Mouse (Mus musculus) kidney, embryonic 14.5 days (tissue): ENCODE results near the gene Gm49380. TPM values are rescaled to one million over a fixed set of nuclear protein-coding genes. Genes with fewer than 3 reads are reported as not detected.

Experiments
- ATAC-seq: fragments of 200-750 bp; cut with Nextera tagmentation; 2 replicates; pipeline ENCODE4 v1.8.0; 2017; ENCODE audit warnings: moderate number of reproducible peaks, mild to moderate bottlenecking, moderate TSS enrichment, moderate library complexity; ENCODE audit not compliant: low FRiP score, low TSS enrichment
- H3K27ac ChIP-seq: fragments of 300-500 bp; sonication (generic); 2 replicates; pipeline ENCODE4 v1.5.1; 2014; ENCODE audit warnings: low read depth, mild to moderate bottlenecking, low read length, moderate library complexity, mixed read lengths
- H3K27me3 ChIP-seq: fragments of 300-500 bp; sonication (generic); 2 replicates; pipeline ENCODE4 v1.6.1; 2014; ENCODE audit warnings: mild to moderate bottlenecking, low read length; ENCODE audit not compliant: control insufficient read depth, insufficient read depth
- H3K36me3 ChIP-seq: fragments of 300-500 bp; sonication (generic); 2 replicates; pipeline ENCODE4 v1.6.1; 2014; ENCODE audit warnings: low read length, mixed read lengths; ENCODE audit not compliant: control insufficient read depth, insufficient read depth
- H3K4me1 ChIP-seq: fragments of 300-500 bp; sonication (generic); 2 replicates; pipeline ENCODE4 v1.6.1; 2014; ENCODE audit warnings: low read length, mixed read lengths; ENCODE audit not compliant: control insufficient read depth, insufficient read depth
- H3K4me2 ChIP-seq: fragments of 300-500 bp; sonication (generic); replicated peaks from 2 replicates; pipeline ENCODE4 v1.6.1; 2014; ENCODE audit warnings: low read depth, mild to moderate bottlenecking, low read length
- H3K4me3 ChIP-seq: fragments of 300-500 bp; sonication (generic); 2 replicates; pipeline ENCODE4 v1.5.1; 2014; ENCODE audit warnings: mild to moderate bottlenecking, low read length
- H3K9ac ChIP-seq: fragments of 300-500 bp; sonication (generic); 2 replicates; pipeline ENCODE4 v1.6.1; 2014; ENCODE audit warnings: low read depth, mild to moderate bottlenecking, low read length, moderate library complexity
- H3K9me3 ChIP-seq: fragments of 300-500 bp; sonication (generic); 2 replicates; pipeline ENCODE4 v1.6.1; 2016; ENCODE audit warnings: low read length; ENCODE audit not compliant: control insufficient read depth
- WGBS: fragments of 180-500 bp; shearing (Covaris S2); extraction: QIAGEN DNeasy Blood & Tissue Kit; methylation state at CpG from one replicate; pipeline ENCODE4 v1.1.7; 2014; 5-methylcytosine and 5-hydroxymethylcytosine counted together
- polyA plus RNA-seq: library from polyadenylated mRNA; unstranded; fragments of >200 nt; fragmentation: Nextera tagmentation; extraction: Ambion mirVana; gene quantifications from 2 replicates; pipeline ENCODE4 v1.2.1, GENCODE M21; 2014

Gene Gm49380
- polyA plus RNA-seq, 1 experiment from 2014 or later: 0.14 TPM

- ATAC-seq: no peak
- H3K9me3 ChIP-seq: no peaks in the 10 kb centered on the region
- 10% methylated on average over 7 of the region's 7 CpGs for WGBS
- peaks cover 23% of the 10 kb centered on the region for H3K4me1 ChIP-seq
- no peaks in the 10 kb centered on the region for H3K27me3 ChIP-seq
- no peak overlapping the region for H3K9ac ChIP-seq
- no peaks in the 10 kb centered on the region for H3K36me3 ChIP-seq
- no peak overlapping the region for H3K4me2 ChIP-seq
- H3K27ac ChIP-seq: no peak overlapping the region
- H3K4me3 ChIP-seq: no peak overlapping the region
Measured at GRCm38 (mm10) chr9:44069252-44069651, 44.0 kb downstream of the Gm49380 start.

GRCm38 (mm10) chr9:44067960-44068330 lies 45.4 kb downstream of the Gm49380 start:
- H3K9ac ChIP-seq: no peak overlapping the region

GRCm38 (mm10) chr9:44067241-44067959 lies 45.9 kb downstream of the Gm49380 start:
- H3K4me1 ChIP-seq: peaks cover 23% of the 10 kb centered on the region
- 6% methylated on average over 15 of the region's 15 CpGs for WGBS
- H3K9ac ChIP-seq: peak overlapping the region; percentile 55
- H3K4me2 ChIP-seq: peak overlapping the region; percentile 81
- H3K4me3 ChIP-seq: peak overlapping the region; percentile 47
- no peak overlapping the region for H3K27ac ChIP-seq
- peak; percentile 17; the same call in 1 of the 2 replicates for ATAC-seq
- no peaks in the 10 kb centered on the region for H3K36me3 ChIP-seq
- no peaks in the 10 kb centered on the region for H3K9me3 ChIP-seq
- no peaks in the 10 kb centered on the region for H3K27me3 ChIP-seq

More at GRCm38 (mm10) chr9:44067960-44068330, 45.4 kb downstream of the Gm49380 start:
- Histone ChIP-seq H3K9me3 (no peaks in the 10 kb centered on the region), H3K4me2 (peak overlapping the region; percentile 81; the same call in 1 of the 2 replicates), H3K27ac (no peak overlapping the region), H3K4me1 (peaks cover 23% of the 10 kb centered on the region), H3K4me3 (no peak overlapping the region), H3K36me3 (no peaks in the 10 kb centered on the region), H3K27me3 (no peaks in the 10 kb centered on the region)
- 78% methylated on average over 6 of the region's 6 CpGs for WGBS
- no peak for ATAC-seq

- Histone ChIP-seq H3K4me1 (peaks cover 21% of the 10 kb centered on the region), H3K9ac (peak within 1 kb of the TSS; percentile 55), H3K27me3 (no peaks in the 10 kb centered on the region), H3K27ac (no peak within 1 kb of the TSS), H3K4me3 (peak within 1 kb of the TSS; percentile 47), H3K4me2 (peak within 1 kb of the TSS; percentile 81), H3K36me3 (no peaks in the 10 kb centered on the region), H3K9me3 (no peaks in the 10 kb centered on the region)
- WGBS: under 1% methylated on average over 36 of the region's 38 CpGs
- peak; percentile 97 for ATAC-seq
Measured at GRCm38 (mm10) chr9:44066785-44067225, 46.5 kb downstream of the Gm49380 start, which contains the start of gene Usp2. Gene Usp2, plus strand, starts transcription at chr9:44067021.

- H3K4me1 ChIP-seq: peaks cover 5% of the 10 kb centered on the region
- 36% methylated on average over 1 of the region's 1 CpGs for WGBS
- no peak overlapping the region for H3K4me2 ChIP-seq
- no peak overlapping the region for H3K4me3 ChIP-seq
- ATAC-seq: no peak
- no peaks in the 10 kb centered on the region for H3K27me3 ChIP-seq
- H3K27ac ChIP-seq: no peak overlapping the region
- H3K36me3 ChIP-seq: no peaks in the 10 kb centered on the region
- H3K9me3 ChIP-seq: no peaks in the 10 kb centered on the region
- H3K9ac ChIP-seq: no peak overlapping the region
Measured at GRCm38 (mm10) chr9:44065177-44065576, 48.1 kb downstream of the Gm49380 start.

GRCm38 (mm10) chr9:44058606-44059005 lies 54.7 kb downstream of the Gm49380 start:
- Histone ChIP-seq H3K27ac (no peak overlapping the region), H3K4me3 (no peak overlapping the region), H3K27me3 (no peaks in the 10 kb centered on the region), H3K36me3 (no peaks in the 10 kb centered on the region), H3K9ac (no peak overlapping the region), H3K4me2 (no peak overlapping the region), H3K4me1 (no peaks in the 10 kb centered on the region), H3K9me3 (no peaks in the 10 kb centered on the region)
- 87% methylated on average over 6 of the region's 6 CpGs for WGBS
- no peak for ATAC-seq

GRCm38 (mm10) chr9:44053936-44054335 lies 59.4 kb downstream of the Gm49380 start:
- no peak for ATAC-seq
- H3K4me2 ChIP-seq: no peak overlapping the region
- no peaks in the 10 kb centered on the region for H3K4me1 ChIP-seq
- no peak overlapping the region for H3K9ac ChIP-seq
- WGBS: 58% methylated on average over 1 of the region's 1 CpGs
- no peaks in the 10 kb centered on the region for H3K9me3 ChIP-seq
- no peaks in the 10 kb centered on the region for H3K36me3 ChIP-seq
- H3K4me3 ChIP-seq: no peak overlapping the region
- no peak overlapping the region for H3K27ac ChIP-seq
- H3K27me3 ChIP-seq: no peaks in the 10 kb centered on the region

GRCm38 (mm10) chr9:44052855-44053254 lies 60.4 kb downstream of the Gm49380 start:
- no peak overlapping the region for H3K4me2 ChIP-seq
- no peak overlapping the region for H3K4me3 ChIP-seq
- H3K36me3 ChIP-seq: no peaks in the 10 kb centered on the region
- no peak overlapping the region for H3K9ac ChIP-seq
- ATAC-seq: no peak
- no peaks in the 10 kb centered on the region for H3K27me3 ChIP-seq
- no peaks in the 10 kb centered on the region for H3K9me3 ChIP-seq
- H3K4me1 ChIP-seq: 0 out of 2 replicates have a peak, but pooled peaks cover 3% of the 10 kb centered on the region
- 64% methylated on average over 3 of the region's 3 CpGs for WGBS
- H3K27ac ChIP-seq: no peak overlapping the region

GRCm38 (mm10) chr9:44049381-44050165 lies 63.7 kb downstream of the Gm49380 start:
- H3K4me2 ChIP-seq: no peak overlapping the region
- no peaks in the 10 kb centered on the region for H3K9me3 ChIP-seq
- H3K36me3 ChIP-seq: no peaks in the 10 kb centered on the region
- H3K27ac ChIP-seq: no peak overlapping the region
- H3K4me1 ChIP-seq: 0 out of 2 replicates have a peak, but pooled peaks cover 3% of the 10 kb centered on the region
- no peak overlapping the region for H3K9ac ChIP-seq
- no peak overlapping the region for H3K4me3 ChIP-seq
- peaks cover 8% of the 10 kb centered on the region for H3K27me3 ChIP-seq
- no peak for ATAC-seq
- 90% methylated on average over 8 of the region's 8 CpGs for WGBS
